Mouse (Mus musculus) small intestine, adult 2 months (tissue): Measurements from ENCODE around the gene Atf7ip. TPM values are rescaled to one million over a fixed set of nuclear protein-coding genes. Genes with fewer than 3 reads are reported as not detected.
A peak's percentile ranks its signal among the peaks of the same experiment; 100 is the strongest.
"Not testable (repeated sequence)": the region's sequence is repeated elsewhere in the genome, so short reads cannot be mapped to it uniquely, and the experiment has no call there.

Experiments
- H3K27ac ChIP-seq: fragments of 200-500 bp; 2 replicates; pipeline ENCODE4 v1.5.1; 2012; ENCODE audit warnings: low read depth, low read length, control low read depth, inconsistent platforms; ENCODE audit not compliant: insufficient read depth
- H3K27me3 ChIP-seq: fragments of 200-500 bp; 2 replicates; pipeline ENCODE4 v1.6.1; 2012; ENCODE audit warnings: mild to moderate bottlenecking, moderate library complexity, low read length, inconsistent platforms; ENCODE audit not compliant: control insufficient read depth, insufficient read depth
- H3K36me3 ChIP-seq: fragments of 200-500 bp; 2 replicates; pipeline ENCODE4 v1.6.1; 2012; ENCODE audit warnings: mild to moderate bottlenecking, low read length, control low read depth, inconsistent platforms; ENCODE audit not compliant: control insufficient read depth, insufficient read depth
- H3K4me1 ChIP-seq: fragments of 200-500 bp; 2 replicates; pipeline ENCODE4 v1.6.1; 2012; ENCODE audit warnings: low read length, inconsistent platforms, mixed read lengths; ENCODE audit not compliant: control insufficient read depth, insufficient read depth, insufficient read length
- H3K4me3 ChIP-seq: fragments of 200-500 bp; 2 replicates; pipeline ENCODE4 v1.5.1; 2012; ENCODE audit warnings: low read depth, mild to moderate bottlenecking, control low read depth, inconsistent platforms, low read length, moderate library complexity
- CTCF ChIP-seq: fragments of 200-500 bp; IDR thresholded peaks from 2 replicates; pipeline ENCODE4 v1.5.1; 2012; ENCODE audit warnings: low read depth, mild to moderate bottlenecking, control low read depth, inconsistent platforms, low read length, moderate library complexity, mixed read lengths; ENCODE audit not compliant: insufficient replicate concordance, insufficient read length; ENCODE audit errors: extremely low read depth
- POLR2A ChIP-seq: fragments of 200-500 bp; IDR thresholded peaks from 2 replicates; pipeline ENCODE4 v1.6.1; 2012; ENCODE audit warnings: low read depth, mild to moderate bottlenecking, control low read depth, inconsistent platforms, low read length, moderate library complexity
- WGBS: fragments of 180-500 bp; shearing (Covaris S2); methylation state at CpG from one replicate; pipeline ENCODE4 v1.1.7; 2018; 5-methylcytosine and 5-hydroxymethylcytosine counted together
- polyA plus RNA-seq: library from polyadenylated mRNA; depleted of rRNA; stranded (reverse); fragments of >200 nt; gene quantifications from 2 replicates; pipeline ENCODE4 v1.2.3, GENCODE M21; 2012; rRNA removed

Gene Atf7ip
- 9.4 and 19.0 TPM in 2 replicates for polyA plus RNA-seq

GRCm38 (mm10) chr6:136505867-136506266 is at the start of gene Atf7ip:
Gene Atf7ip (plus strand): TSS chr6:136506167.
- WGBS = 84% methylated on average over 3 of the region's 3 CpGs
- H3K27ac ChIP-seq, H3K36me3 ChIP-seq, H3K4me3 ChIP-seq, H3K4me1 ChIP-seq, H3K27me3 ChIP-seq: not testable (repeated sequence)

GRCm38 (mm10) chr6:136456302-136456701 is 49.7 kb upstream of the Atf7ip start:
- Histone ChIP-seq H3K27me3 (no peaks in the 10 kb centered on the region), H3K36me3 (no peaks in the 10 kb centered on the region), H3K4me1 (peaks cover 2% of the 10 kb centered on the region; the same call in 1 of the 2 replicates), H3K4me3 (no peak overlapping the region), H3K27ac (no peak overlapping the region)
- no peak for TF ChIP-seq POLR2A
- no peak for TF ChIP-seq CTCF
- 98% methylated on average over 1 of the region's 1 CpGs for WGBS

- Histone ChIP-seq H3K4me1 (no peaks in the 10 kb centered on the region), H3K27me3 (no peaks in the 10 kb centered on the region), H3K4me3 (no peak overlapping the region), H3K27ac (no peak overlapping the region), H3K36me3 (no peaks in the 10 kb centered on the region)
- no peak for TF ChIP-seq CTCF
- no peak for TF ChIP-seq POLR2A
- WGBS = 86% methylated on average over 7 of the region's 7 CpGs
Measured at GRCm38 (mm10) chr6:136459156-136459555, 46.8 kb upstream of the Atf7ip start.

GRCm38 (mm10) chr6:136463491-136463890 is 42.5 kb upstream of the Atf7ip start:
- Histone ChIP-seq H3K4me3 (peak overlapping the region; percentile 37), H3K4me1 (peaks cover 8% of the 10 kb centered on the region; the same call in 1 of the 2 replicates), H3K27ac (peak overlapping the region; percentile 67), H3K27me3 (no peaks in the 10 kb centered on the region), H3K36me3 (no peaks in the 10 kb centered on the region)
- 82% methylated on average over 9 of the region's 9 CpGs for WGBS
- TF ChIP-seq CTCF = no peak

- Histone ChIP-seq H3K36me3 (no peaks in the 10 kb centered on the region), H3K27ac (peak overlapping the region; percentile 67), H3K4me3 (peak overlapping the region; percentile 37), H3K27me3 (no peaks in the 10 kb centered on the region), H3K4me1 (peaks cover 13% of the 10 kb centered on the region)
- TF ChIP-seq POLR2A (no peak), CTCF (no peak)
- 69% methylated on average over 12 of the region's 12 CpGs for WGBS
Measured at GRCm38 (mm10) chr6:136464121-136464621, 41.8 kb upstream of the Atf7ip start.

GRCm38 (mm10) chr6:136465021-136465420 is 40.9 kb upstream of the Atf7ip start:
- WGBS = 71% methylated on average over 8 of the region's 8 CpGs
- no peak for TF ChIP-seq CTCF
- no peak for TF ChIP-seq POLR2A
- H3K4me1 ChIP-seq = peaks cover 19% of the 10 kb centered on the region
- no peak overlapping the region for H3K27ac ChIP-seq
- no peak overlapping the region for H3K4me3 ChIP-seq
- H3K36me3 ChIP-seq = no peaks in the 10 kb centered on the region
- no peaks in the 10 kb centered on the region for H3K27me3 ChIP-seq

- Histone ChIP-seq H3K4me3 (peak overlapping the region; percentile 22), H3K36me3 (no peaks in the 10 kb centered on the region), H3K27me3 (no peaks in the 10 kb centered on the region), H3K4me1 (peaks cover 26% of the 10 kb centered on the region), H3K27ac (peak overlapping the region; percentile 34)
- TF ChIP-seq POLR2A (0 out of 2 replicates have a peak, but pooled peaks have one; percentile 27), CTCF (peak; percentile 92; the same call in 1 of the 2 replicates)
- WGBS = 10% methylated on average over 8 of the region's 8 CpGs
Measured at GRCm38 (mm10) chr6:136465959-136466381, 40.0 kb upstream of the Atf7ip start.
